Mouse (Mus musculus) kidney, postnatal 0 days (tissue): Measurements from ENCODE around the gene Brd1. TPM values are rescaled to one million over a fixed set of nuclear protein-coding genes. Genes with fewer than 3 reads are reported as not detected.
"Not testable (repeated sequence)": the region's sequence is repeated elsewhere in the genome, so short reads cannot be mapped to it uniquely, and the experiment has no call there.

Source experiments
- ATAC-seq: fragments of 200-750 bp; cut with Nextera tagmentation; replicated peaks from 2 replicates; pipeline ENCODE4 v1.8.0; 2017; ENCODE audit warnings: low read depth, moderate number of reproducible peaks, moderate TSS enrichment, moderate library complexity; ENCODE audit not compliant: low FRiP score
- DNase-seq: peaks from one replicate; pipeline ENCODE4 v3.0.0-alpha.2; 2016; ENCODE audit warnings: low spot score
- H3K27ac ChIP-seq: fragments of 300-500 bp; sonication (generic); 2 replicates; pipeline ENCODE4 v1.5.1; 2014; ENCODE audit warnings: mild to moderate bottlenecking
- H3K27me3 ChIP-seq: fragments of 300-500 bp; sonication (generic); 2 replicates; pipeline ENCODE4 v1.6.1; 2014; ENCODE audit warnings: low read length, mixed read lengths; ENCODE audit not compliant: insufficient read depth
- H3K36me3 ChIP-seq: fragments of 300-500 bp; sonication (generic); 2 replicates; pipeline ENCODE4 v1.6.1; 2014; ENCODE audit warnings: low read length, mixed read lengths; ENCODE audit not compliant: insufficient read depth
- H3K4me1 ChIP-seq: fragments of 300-500 bp; sonication (generic); replicated peaks from 2 replicates; pipeline ENCODE4 v1.6.1; 2014; ENCODE audit warnings: antibody characterized with exemption, low read length, mixed read lengths; ENCODE audit not compliant: insufficient read depth
- H3K4me2 ChIP-seq: fragments of 300-500 bp; sonication (generic); 2 replicates; pipeline ENCODE4 v1.6.1; 2014; ENCODE audit warnings: mild to moderate bottlenecking, low read length, moderate library complexity, mixed read lengths
- H3K4me3 ChIP-seq: fragments of 300-500 bp; sonication (generic); replicated peaks from 2 replicates; pipeline ENCODE4 v1.5.1; 2014; ENCODE audit warnings: low read depth, low read length
- H3K9ac ChIP-seq: fragments of 300-500 bp; sonication (generic); 2 replicates; pipeline ENCODE4 v1.6.1; 2014; ENCODE audit warnings: low read depth, low read length
- H3K9me3 ChIP-seq: fragments of 300-500 bp; sonication (generic); replicated peaks from 2 replicates; pipeline ENCODE4 v1.6.1; 2016; ENCODE audit warnings: low read length, inconsistent platforms, mixed read lengths
- CTCF ChIP-seq: IDR thresholded peaks from 2 replicates; pipeline ENCODE4 v1.5.1; 2016; ENCODE audit warnings: antibody characterized with exemption, low read depth, mild to moderate bottlenecking, moderate library complexity
- WGBS: fragments of 180-500 bp; shearing (Covaris S2); extraction: QIAGEN DNeasy Blood & Tissue Kit; methylation state at CpG from one replicate; pipeline ENCODE4 v1.1.7; 2014; 5-methylcytosine and 5-hydroxymethylcytosine counted together
- polyA plus RNA-seq: library from polyadenylated mRNA; unstranded; fragments of >200 nt; fragmentation: Nextera tagmentation; extraction: Ambion mirVana; gene quantifications from 2 replicates; pipeline ENCODE4 v1.2.1, GENCODE M21; 2015

Gene Brd1
- polyA plus RNA-seq, 1 experiment from 2014 or later = 16.9 TPM

DNA sequence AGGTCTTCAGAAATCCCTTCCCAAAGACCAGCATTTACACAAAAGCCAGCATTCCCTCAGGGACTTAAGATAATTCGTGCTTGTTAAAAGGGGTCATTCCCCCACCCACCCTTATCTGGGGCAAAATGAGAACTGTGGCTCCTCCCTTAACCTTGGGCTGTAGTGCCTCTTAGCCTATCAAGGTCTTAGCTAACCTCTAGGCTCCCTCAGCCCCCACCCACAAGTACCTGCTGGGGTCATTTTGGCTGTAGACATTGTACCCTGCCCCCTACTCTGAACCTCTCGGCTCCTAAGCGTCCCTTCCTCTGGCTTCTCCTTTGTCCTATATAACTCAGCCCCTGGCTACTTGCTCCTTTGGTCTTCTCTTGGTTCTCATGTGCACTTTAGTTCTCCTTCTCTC lies 11.9 kb upstream of the Brd1 start:
- peak; percentile 53; the same call in 1 of the 2 replicates for ATAC-seq
- WGBS = 59% methylated on average over 3 of the region's 3 CpGs
- DNase-seq = no peak
- Histone ChIP-seq H3K4me3 (no peak overlapping the region), H3K27me3 (no peaks in the 10 kb centered on the region), H3K9me3 (no peaks in the 10 kb centered on the region), H3K4me2 (no peak overlapping the region), H3K27ac (0 out of 2 replicates have a peak overlapping the region, but pooled peaks have one; percentile 20), H3K9ac (no peak overlapping the region), H3K36me3 (no peaks in the 10 kb centered on the region), H3K4me1 (0 out of 2 replicates have a peak, but pooled peaks cover 6% of the 10 kb centered on the region)
- no peak for TF ChIP-seq CTCF

DNA sequence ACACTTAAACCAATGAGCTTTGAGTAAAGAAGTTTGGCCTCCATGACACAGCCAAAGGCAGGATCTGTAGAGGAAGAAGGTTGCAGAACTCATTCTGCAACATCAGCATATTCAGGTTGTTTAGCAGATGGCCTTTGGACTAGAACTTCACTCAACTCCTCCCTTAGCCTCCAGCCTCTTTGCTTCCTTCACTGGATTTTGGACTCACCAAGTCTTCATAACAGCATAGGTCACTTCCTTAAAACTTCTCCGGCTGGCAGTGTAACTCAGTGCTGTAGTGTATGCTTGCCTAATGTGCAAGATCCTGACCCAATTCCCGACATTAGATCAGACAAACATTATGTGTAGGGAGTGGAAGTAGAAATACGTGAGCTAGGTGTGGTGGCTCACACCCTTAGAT lies 11.3 kb upstream of the Brd1 start:
- 0 out of 2 replicates have a peak, but pooled peaks cover under 1% of the 10 kb centered on the region for H3K4me1 ChIP-seq
- ATAC-seq (peak; percentile 77), DNase-seq (peak; percentile 24)
- no peak overlapping the region for H3K9ac ChIP-seq
- 0 out of 2 replicates have a peak overlapping the region, but pooled peaks have one; percentile 20 for H3K27ac ChIP-seq
- H3K36me3 ChIP-seq = no peaks in the 10 kb centered on the region
- no peak for TF ChIP-seq CTCF
- H3K27me3 ChIP-seq = no peaks in the 10 kb centered on the region
- H3K4me3 ChIP-seq = no peak overlapping the region
- H3K9me3 ChIP-seq = no peaks in the 10 kb centered on the region
- no peak overlapping the region for H3K4me2 ChIP-seq
- WGBS = 80% methylated on average over 3 of the region's 3 CpGs

DNA sequence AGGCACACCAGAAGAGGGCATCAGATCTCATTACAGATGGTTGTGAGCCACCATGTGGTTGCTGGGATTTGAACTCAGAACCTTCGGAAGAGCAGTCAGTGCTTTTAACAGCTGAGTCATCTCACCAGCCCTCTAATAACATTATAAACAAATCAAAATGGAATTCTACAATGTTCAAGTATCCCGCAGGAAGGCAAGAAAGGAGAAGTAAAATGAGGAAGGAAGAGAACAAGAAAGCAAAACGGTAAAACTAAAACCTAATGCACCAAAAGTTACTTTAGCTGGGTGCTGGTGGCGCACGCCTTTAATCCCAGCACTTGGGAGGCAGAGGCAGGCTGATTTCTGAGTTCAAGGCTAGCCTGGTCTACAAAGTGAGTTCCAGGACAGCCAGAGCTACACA lies 9.3 kb upstream of the Brd1 start:
- H3K27ac ChIP-seq, ATAC-seq: not testable (repeated sequence)
- WGBS = 88% methylated on average over 5 of the region's 5 CpGs

DNA sequence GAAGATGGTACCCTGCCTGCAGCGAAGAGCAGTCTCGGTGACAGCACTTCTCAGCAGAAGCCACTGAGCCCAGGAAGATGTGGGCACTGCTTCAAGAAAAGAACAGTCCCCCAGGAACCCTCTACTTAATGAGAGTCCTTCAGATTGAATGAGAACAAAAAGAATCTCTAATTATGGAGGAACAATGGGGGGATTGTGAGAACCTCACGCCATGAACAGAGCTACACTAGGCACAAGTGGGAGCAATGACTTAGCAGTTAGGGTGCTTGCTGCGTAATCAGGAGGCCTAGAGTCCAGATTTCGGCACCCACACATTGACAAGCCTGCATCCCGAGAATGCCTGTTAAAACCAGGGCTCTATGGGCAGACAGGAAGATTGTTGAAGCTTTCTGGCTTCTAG lies 7.3 kb upstream of the Brd1 start:
- Histone ChIP-seq H3K4me3 (no peak overlapping the region), H3K9ac (no peak overlapping the region), H3K27ac (no peak overlapping the region), H3K4me1 (no peaks in the 10 kb centered on the region), H3K27me3 (no peaks in the 10 kb centered on the region), H3K36me3 (no peaks in the 10 kb centered on the region), H3K4me2 (no peak overlapping the region), H3K9me3 (no peaks in the 10 kb centered on the region)
- TF ChIP-seq CTCF = no peak
- no peak for ATAC-seq
- no peak for DNase-seq
- WGBS = 85% methylated on average over 6 of the region's 6 CpGs

More for the DNA sequence above, 9.3 kb upstream of the Brd1 start:
- not testable (repeated sequence) for H3K4me3 ChIP-seq, H3K9me3 ChIP-seq, H3K4me1 ChIP-seq, H3K4me2 ChIP-seq, H3K9ac ChIP-seq, H3K27me3 ChIP-seq, H3K36me3 ChIP-seq, DNase-seq

DNA sequence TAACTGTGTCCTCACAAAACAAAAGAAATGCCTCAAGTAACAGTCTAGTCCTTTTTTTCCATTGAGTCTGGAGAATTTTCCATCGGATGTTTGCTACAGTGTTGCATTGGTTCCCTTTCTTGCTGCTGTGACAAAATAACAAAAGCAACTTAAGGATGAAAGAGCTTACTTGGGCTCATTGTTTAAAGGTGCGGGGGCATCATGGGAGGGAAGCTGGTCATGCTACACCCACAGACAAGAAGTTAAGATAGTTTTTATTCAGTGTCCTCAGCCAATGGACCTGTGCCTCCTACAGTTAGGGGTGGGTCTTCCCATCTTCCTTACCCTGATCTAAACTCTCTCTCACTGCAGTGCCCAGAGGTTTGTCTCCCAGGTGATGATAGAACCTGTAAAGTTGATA lies 4.4 kb upstream of the Brd1 start:
- H3K27ac ChIP-seq = no peak overlapping the region
- H3K4me1 ChIP-seq = peaks cover 5% of the 10 kb centered on the region; the same call in 1 of the 2 replicates
- DNase-seq (no peak), ATAC-seq (no peak)
- H3K9ac ChIP-seq = no peak overlapping the region
- H3K9me3 ChIP-seq = no peaks in the 10 kb centered on the region
- no peaks in the 10 kb centered on the region for H3K27me3 ChIP-seq
- no peak for TF ChIP-seq CTCF
- H3K4me2 ChIP-seq = no peak overlapping the region
- H3K36me3 ChIP-seq = no peaks in the 10 kb centered on the region
- H3K4me3 ChIP-seq = no peak overlapping the region
- WGBS = 83% methylated on average over 2 of the region's 2 CpGs

DNA sequence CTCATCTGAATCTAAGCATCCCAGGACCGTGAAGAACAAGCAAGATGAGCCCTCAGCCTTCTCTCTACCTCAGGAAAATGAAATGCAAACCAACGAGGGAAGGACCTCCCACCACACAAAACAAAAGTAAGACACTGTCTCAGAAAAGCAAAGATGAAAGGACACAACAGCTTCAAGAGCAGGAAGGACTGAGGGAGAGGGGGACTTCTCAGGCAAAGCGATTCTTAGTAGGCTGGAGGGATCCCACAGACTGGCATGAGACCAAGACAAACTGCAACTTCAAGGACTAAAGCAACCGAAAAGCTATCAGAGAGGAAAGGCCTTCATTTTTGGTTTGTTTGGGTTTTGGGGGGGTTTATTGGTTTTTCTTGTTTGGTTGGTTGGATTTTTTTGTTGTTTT lies 2.1 kb upstream of the Brd1 start:
- ATAC-seq (no peak), DNase-seq (no peak)
- TF ChIP-seq CTCF = no peak
- H3K27ac ChIP-seq = no peak overlapping the region
- H3K9ac ChIP-seq = no peak overlapping the region
- H3K27me3 ChIP-seq = no peaks in the 10 kb centered on the region
- H3K4me1 ChIP-seq = peaks cover 11% of the 10 kb centered on the region
- WGBS = 64% methylated on average over 4 of the region's 4 CpGs
- no peaks in the 10 kb centered on the region for H3K9me3 ChIP-seq
- H3K4me3 ChIP-seq = no peak overlapping the region
- no peak overlapping the region for H3K4me2 ChIP-seq
- H3K36me3 ChIP-seq = no peaks in the 10 kb centered on the region
